9 mouse cellular contexts compared by ENCODE assay signal in the genomic region with DNA sequence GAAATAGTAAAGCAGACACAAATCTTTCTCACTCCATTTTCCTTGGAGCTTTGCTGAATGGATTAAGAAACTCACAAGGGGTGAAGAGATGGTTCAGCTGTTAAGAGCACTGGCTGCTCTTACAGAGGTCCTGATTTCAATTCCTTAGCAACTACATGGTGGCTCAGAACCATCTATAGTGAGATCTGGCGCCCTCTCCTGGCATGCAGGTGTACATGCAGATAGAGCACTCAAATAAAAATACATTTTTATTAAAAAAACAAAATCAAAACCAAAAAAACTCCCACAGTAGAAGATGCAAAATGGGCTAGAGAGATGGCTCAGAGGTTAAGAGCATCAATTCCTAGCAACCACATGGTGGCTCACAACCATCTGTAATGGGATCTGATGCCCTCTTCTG. TPM values are rescaled to one million over a fixed set of nuclear protein-coding genes. Genes with fewer than 3 reads are reported as not detected.
DNase-seq lines count a peak whose midpoint lies in the region; ATAC-seq lines count a peak whose summit lies in the region.
"Had no signal": no experiment of that assay in that cellular context is flagged by ENCODE, and none has a peak within 500 bp of the region (broad histone marks: within the 10 kb centered on the region; RNA-seq: fewer than 3 reads in every experiment).

No protein-coding gene starts in this region.

- no peaks in the 10 kb centered on the region for H3K9me3 ChIP-seq in liver, embryonic 12.5 days (replicated peaks)

- no peak overlapping the region for H3K4me3 ChIP-seq in liver, embryonic 12.5 days

- no peaks in the 10 kb centered on the region for H3K4me1 ChIP-seq in liver, embryonic 12.5 days

- WGBS in liver, embryonic 12.5 days (ENCODE audit: insufficient replicate concordance) = 6% methylated on average over 1 of the region's 1 CpGs

- H3K27ac ChIP-seq in liver, embryonic 12.5 days = no peak overlapping the region

- no peaks in the 10 kb centered on the region for H3K36me3 ChIP-seq in liver, embryonic 12.5 days

- no peak overlapping the region for H3K9ac ChIP-seq in liver, embryonic 12.5 days

- no peaks in the 10 kb centered on the region for H3K27me3 ChIP-seq in liver, embryonic 12.5 days (replicated peaks)

- no peak for ATAC-seq in liver, embryonic 12.5 days

- H3K4me2 ChIP-seq in liver, embryonic 12.5 days = no peak overlapping the region

- DNase-seq in cerebellum, adult 9-11 months = peak; percentile 1
- no peak for DNase-seq in cerebellum, adult 11 months
- peak; percentile 10 for DNase-seq in liver
- DNase-seq in brain, adult 2 months (ENCODE audit: low read depth, low spot score) = peak; percentile 30
- DNase-seq in mesoderm, embryonic 11.5 days (ENCODE audit: low read depth, low spot score) = peak; percentile 12
- no peak for DNase-seq in heart, adult 8-10 months (ENCODE audit: low spot score)
- no peak for DNase-seq in gastrocnemius, postnatal 25 days

RNA-seq across cellular contexts. Expression of a gene that starts 35.0 kb away (rescaled TPM):
- polyA plus RNA-seq in liver, embryonic 12.5 days (2016; fragmentation: Nextera tagmentation; extraction: Ambion mirVana) = 0.66 and 0.81 TPM in 2 replicates
- 1 to 10 TPM; 1.7 to 5.3 (median 2.5) TPM for total RNA-seq in heart, adult 8-10 months (2022)
- 1 to 10 TPM; 1.1 to 2.0 TPM for total RNA-seq in gastrocnemius, postnatal 25 days (2021)

RNA-seq across cellular contexts. Expression of a gene that starts 56.2 kb away (rescaled TPM):
- not detected in 2 replicates for polyA plus RNA-seq in liver, embryonic 12.5 days (2016; fragmentation: Nextera tagmentation; extraction: Ambion mirVana)
- total RNA-seq in heart, adult 8-10 months (2022) = not detected
- not detected for total RNA-seq in gastrocnemius, postnatal 25 days (2021)
- total RNA-seq: neutrophil, adult 5-6 weeks had no signal

Comparison
In these comparisons a context has a peak if more than half of its experiments do, and no peak if none do; other contexts are left out.
1. DNase-seq: peak in cerebellum, adult 9-11 months (single experiment), liver (single experiment), brain, adult 2 months (single experiment) and mesoderm, embryonic 11.5 days (single experiment); none in cerebellum, adult 11 months (single experiment), heart, adult 8-10 months (single experiment) and gastrocnemius, postnatal 25 days (single experiment).